Mouse (Mus musculus) liver, embryonic 14.5 days (tissue): Measurements from ENCODE around the gene Med13l. TPM values are rescaled to one million over a fixed set of nuclear protein-coding genes. Genes with fewer than 3 reads are reported as not detected.

Experiments used
- ATAC-seq: fragments of 200-750 bp; cut with Nextera tagmentation; 2 replicates; pipeline ENCODE4 v1.8.0; 2017; ENCODE audit warnings: moderate number of reproducible peaks, mild to moderate bottlenecking, moderate library complexity; ENCODE audit not compliant: insufficient read depth
- DNase-seq, 3 experiments: peaks; one replicate each; pipeline ENCODE4 v3.0.0-alpha.2; 2012 to 2013; ENCODE audit warnings: low read depth in 3 of 3, low spot score in 3 of 3
- H3K27ac ChIP-seq: fragments of 300-500 bp; sonication (generic); 2 replicates; pipeline ENCODE4 v1.5.1; 2014; ENCODE audit warnings: moderate library complexity, mild to moderate bottlenecking, control low read depth, inconsistent platforms
- H3K27me3 ChIP-seq: fragments of 300-500 bp; sonication (generic); 2 replicates; pipeline ENCODE4 v1.6.1; 2014; ENCODE audit warnings: mild to moderate bottlenecking, low read length, moderate library complexity; ENCODE audit not compliant: control insufficient read depth, insufficient read depth
- H3K36me3 ChIP-seq: fragments of 300-500 bp; sonication (generic); replicated peaks from 2 replicates; pipeline ENCODE4 v1.6.1; 2014; ENCODE audit warnings: low read depth; ENCODE audit not compliant: control insufficient read depth, insufficient read depth
- H3K4me1 ChIP-seq, 2 experiments: fragments of 200-500 bp in 1 of 2; fragments of 300-500 bp in 1 of 2; sonication (generic) in 1 of 2; replicated peaks; 2 replicates each; pipeline ENCODE4 v1.6.1; 2012 to 2014; ENCODE audit warnings: antibody characterized with exemption in 1 of 2, inconsistent platforms in 1 of 2, low read length in 1 of 2; ENCODE audit not compliant: control insufficient read depth in 2 of 2, insufficient read depth in 2 of 2
- H3K4me2 ChIP-seq: fragments of 300-500 bp; sonication (generic); 2 replicates; pipeline ENCODE4 v1.6.1; 2014; ENCODE audit warnings: low read depth, mild to moderate bottlenecking, control low read depth, moderate library complexity
- H3K4me3 ChIP-seq, 2 experiments: fragments of 200-500 bp in 1 of 2; fragments of 300-500 bp in 1 of 2; sonication (generic) in 1 of 2; 2 replicates each; pipeline ENCODE4 v1.5.1; 2012 to 2014; ENCODE audit warnings: low read depth in 2 of 2, low read length in 2 of 2, mild to moderate bottlenecking in 2 of 2, control low read depth in 1 of 2, inconsistent platforms in 1 of 2, moderate library complexity in 1 of 2; ENCODE audit not compliant: insufficient read depth in 1 of 2
- H3K9ac ChIP-seq: fragments of 300-500 bp; sonication (generic); replicated peaks from 2 replicates; pipeline ENCODE4 v1.6.1; 2014; ENCODE audit warnings: mild to moderate bottlenecking, control low read depth, moderate library complexity
- H3K9me3 ChIP-seq: fragments of 300-500 bp; sonication (generic); 2 replicates; pipeline ENCODE4 v1.6.1; 2016; ENCODE audit warnings: low read length, mixed read lengths; ENCODE audit not compliant: control insufficient read depth
- CTCF ChIP-seq: IDR thresholded peaks from 2 replicates; pipeline ENCODE4 v1.5.1; 2016; ENCODE audit warnings: antibody characterized with exemption, low read depth, control low read depth
- EP300 ChIP-seq: IDR thresholded peaks from 2 replicates; pipeline ENCODE4 v1.6.1; 2016; ENCODE audit warnings: antibody characterized with exemption, low read depth
- WGBS: fragments of 180-500 bp; shearing (Covaris S2); extraction: QIAGEN DNeasy Blood & Tissue Kit; methylation state at CpG from one replicate; pipeline ENCODE4 v1.1.7; 2014; ENCODE audit not compliant: insufficient replicate concordance; 5-methylcytosine and 5-hydroxymethylcytosine counted together
- polyA plus RNA-seq, 2 experiments: library from polyadenylated mRNA; depleted of rRNA in 1 of 2; stranded (reverse) in 1 of 2; unstranded in 1 of 2; fragments of >200 nt; fragmentation: Nextera tagmentation in 1 of 2; extraction: Ambion mirVana in 1 of 2; gene quantifications; 2 replicates each; pipeline versions ENCODE4 v1.2.1 to v1.2.3; 2012 to 2014

Gene Med13l
- polyA plus RNA-seq, 2 experiments: 6.4 to 9.9 TPM

DNA sequence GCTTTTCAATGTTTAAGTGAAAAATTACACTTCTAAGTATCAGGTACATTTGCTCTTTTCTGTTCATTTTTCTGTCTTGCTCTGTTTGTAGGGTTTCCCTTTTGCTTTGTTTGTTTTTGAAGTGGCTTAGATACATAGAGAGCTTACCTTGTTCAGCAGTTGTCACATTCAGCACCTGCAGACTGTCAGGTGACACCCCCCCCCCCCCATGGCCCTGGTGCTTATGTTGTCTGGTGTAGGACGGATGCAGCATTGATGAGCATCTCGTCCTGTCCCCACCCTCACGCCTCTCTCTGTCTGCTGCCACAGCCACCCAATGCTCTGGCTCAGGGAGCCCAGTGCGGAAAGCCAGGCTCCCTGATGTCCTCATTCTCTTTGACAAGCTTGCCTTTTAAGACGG, 101.3 kb downstream of the Med13l start:
- ATAC-seq (no peak), DNase-seq (no peak)
- Histone ChIP-seq H3K4me1 (peaks cover 8 to 22% of the 10 kb centered on the region in 2 experiments), H3K27me3 (no peaks in the 10 kb centered on the region), H3K9ac (no peak overlapping the region), H3K27ac (no peak overlapping the region), H3K4me2 (no peak overlapping the region), H3K9me3 (no peaks in the 10 kb centered on the region), H3K4me3 (no peak overlapping the region), H3K36me3 (no peaks in the 10 kb centered on the region)
- TF ChIP-seq CTCF (no peak), EP300 (no peak)
- 75% methylated on average over 5 of the region's 5 CpGs for WGBS

DNA sequence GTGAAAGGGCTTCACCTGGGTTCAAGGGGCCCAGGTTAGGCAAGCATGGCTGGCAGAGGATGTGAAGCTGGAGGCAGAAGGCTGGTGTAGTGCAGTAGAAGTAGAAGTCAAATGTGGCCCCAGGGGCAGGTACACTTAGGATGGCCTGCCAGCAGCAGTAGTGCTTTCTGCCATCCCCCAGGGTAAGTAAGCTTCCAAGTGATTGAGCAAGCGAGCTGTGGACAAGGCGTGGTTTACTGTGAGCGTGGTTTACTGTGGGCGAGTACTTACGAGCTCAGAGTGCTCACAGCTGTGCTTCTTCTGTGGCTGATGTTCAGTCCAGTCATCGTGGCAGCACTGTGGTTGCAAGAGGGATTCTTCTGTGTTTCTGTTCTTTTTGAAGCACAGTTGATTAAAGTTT, 103.5 kb downstream of the Med13l start:
- DNase-seq: no peak
- WGBS: 50% methylated on average over 6 of the region's 6 CpGs
- no peaks in the 10 kb centered on the region for H3K27me3 ChIP-seq
- no peaks in the 10 kb centered on the region for H3K36me3 ChIP-seq
- H3K27ac ChIP-seq: no peak overlapping the region
- H3K9ac ChIP-seq: no peak overlapping the region
- no peak for TF ChIP-seq EP300
- no peak for TF ChIP-seq CTCF
- H3K4me3 ChIP-seq: no peak overlapping the region
- no peaks in the 10 kb centered on the region for H3K9me3 ChIP-seq
- no peak for ATAC-seq
- H3K4me2 ChIP-seq: no peak overlapping the region
- peaks cover 8% of the 10 kb centered on the region in 2 experiments for H3K4me1 ChIP-seq

DNA sequence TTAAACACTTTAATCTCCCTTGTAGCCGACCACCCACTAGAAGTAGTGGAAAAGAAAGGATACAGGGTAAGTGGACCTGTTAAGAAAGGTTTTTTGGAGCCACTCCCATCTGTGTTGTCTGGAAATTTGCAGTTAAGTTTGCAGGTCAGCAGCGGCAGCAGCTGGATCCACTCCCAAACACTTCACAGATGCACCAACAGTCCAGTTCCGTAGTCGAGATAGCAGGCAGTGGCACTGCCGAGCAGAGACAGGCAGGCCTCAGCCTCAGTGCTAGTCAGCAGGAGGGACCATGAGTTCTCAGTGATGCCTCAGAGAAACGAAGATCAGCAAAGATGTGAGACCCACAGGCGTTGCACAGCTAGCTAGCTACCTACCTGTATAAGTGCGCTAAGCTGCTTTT, 104.5 kb downstream of the Med13l start:
- no peaks in the 10 kb centered on the region for H3K9me3 ChIP-seq
- no peak overlapping the region for H3K4me2 ChIP-seq
- ATAC-seq: no peak
- H3K36me3 ChIP-seq: no peaks in the 10 kb centered on the region
- DNase-seq: no peak
- TF ChIP-seq EP300 (no peak), CTCF (no peak)
- no peaks in the 10 kb centered on the region for H3K27me3 ChIP-seq
- H3K27ac ChIP-seq: no peak overlapping the region
- H3K9ac ChIP-seq: no peak overlapping the region
- WGBS: 92% methylated on average over 8 of the region's 8 CpGs
- peaks cover 8% of the 10 kb centered on the region in 2 experiments for H3K4me1 ChIP-seq
- no peak overlapping the region for H3K4me3 ChIP-seq

DNA sequence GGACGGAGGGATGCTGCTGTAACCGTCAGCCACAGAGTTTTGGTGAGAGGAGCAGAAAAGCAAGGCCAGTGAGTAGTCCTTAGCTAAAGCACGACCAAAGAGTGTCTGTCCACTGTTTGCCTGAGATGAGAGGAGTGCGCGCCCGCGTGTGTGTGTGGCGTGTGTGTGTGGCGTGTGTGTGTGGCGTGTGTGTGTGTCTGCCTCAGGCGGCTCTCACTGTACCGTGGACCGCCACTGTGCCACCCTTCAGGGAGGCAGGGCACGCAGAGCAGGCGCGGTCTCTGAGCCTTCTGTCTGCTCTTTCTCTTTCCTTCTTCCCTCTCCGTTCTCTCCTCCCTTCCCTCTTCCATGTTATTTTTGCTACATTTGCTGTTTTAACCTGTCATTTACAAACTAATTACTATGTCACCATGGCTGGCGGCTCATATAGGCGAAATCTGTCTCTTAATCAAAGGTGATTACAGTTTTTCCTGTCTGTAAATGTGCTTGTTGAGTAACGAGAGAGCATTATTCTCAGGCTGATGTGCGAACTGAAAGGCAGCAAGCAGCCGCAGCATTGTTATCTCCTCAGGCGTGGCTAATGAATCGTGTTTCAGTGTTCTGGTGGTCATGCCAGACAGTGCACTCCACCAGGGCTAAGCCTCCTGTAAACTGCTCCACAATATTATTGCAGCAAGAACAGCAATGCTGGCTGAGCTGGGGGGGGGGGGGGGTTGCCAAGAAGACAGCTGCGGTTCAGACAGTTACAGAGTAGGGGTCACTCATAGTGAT, 106.1 kb downstream of the Med13l start:
- WGBS: 73% methylated on average over 25 of the region's 25 CpGs
- Histone ChIP-seq H3K4me2 (no peak overlapping the region), H3K9ac (no peak overlapping the region), H3K36me3 (peaks cover 6% of the 10 kb centered on the region), H3K27ac (no peak overlapping the region), H3K4me3 (no peak overlapping the region), H3K9me3 (no peaks in the 10 kb centered on the region), H3K4me1 (peaks cover 8% of the 10 kb centered on the region in 2 experiments), H3K27me3 (no peaks in the 10 kb centered on the region)
- ATAC-seq (no peak), DNase-seq (no peak)
- no peak for TF ChIP-seq EP300
- no peak for TF ChIP-seq CTCF

DNA sequence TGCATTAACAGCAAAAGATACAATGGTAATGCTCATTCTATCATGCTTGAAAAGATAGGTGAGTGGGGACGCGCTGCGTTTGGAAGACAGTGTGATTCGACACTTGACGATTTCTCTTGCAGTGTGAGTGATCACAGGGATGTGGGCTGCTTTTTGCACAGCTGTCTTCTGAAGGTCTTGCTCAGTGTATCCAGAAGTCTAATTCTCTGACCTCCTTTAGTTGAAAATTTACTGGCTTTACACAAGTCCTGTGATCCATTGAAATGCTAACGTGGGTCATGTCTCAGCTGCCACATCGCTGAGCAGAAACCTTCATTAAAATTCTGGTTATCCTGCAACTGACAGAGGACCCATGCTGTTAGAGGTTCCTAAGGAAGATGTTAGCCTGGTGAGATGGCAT, 107.4 kb downstream of the Med13l start:
- ATAC-seq (no peak), DNase-seq (no peak)
- TF ChIP-seq CTCF (no peak), EP300 (no peak)
- no peak overlapping the region for H3K4me2 ChIP-seq
- H3K9ac ChIP-seq: no peak overlapping the region
- H3K4me1 ChIP-seq: peaks cover 8% of the 10 kb centered on the region in 2 experiments
- 79% methylated on average over 7 of the region's 7 CpGs for WGBS
- no peaks in the 10 kb centered on the region for H3K9me3 ChIP-seq
- no peak overlapping the region for H3K4me3 ChIP-seq
- no peak overlapping the region for H3K27ac ChIP-seq
- no peaks in the 10 kb centered on the region for H3K27me3 ChIP-seq
- peaks cover 12% of the 10 kb centered on the region for H3K36me3 ChIP-seq
